ENCODE assay signal across 23 mouse cellular contexts in genomic region chr16:59541382-59541781, GRCm38 (mm10). TPM values are rescaled to one million over a fixed set of nuclear protein-coding genes. Genes with fewer than 3 reads are reported as not detected.
DNase-seq lines count a peak whose midpoint lies in the region; ATAC-seq and TF ChIP-seq lines count a peak whose summit lies in the region.
"Had no signal": no experiment of that assay in that cellular context is flagged by ENCODE, and none has a peak within 500 bp of the region (broad histone marks: within the 10 kb centered on the region; RNA-seq: fewer than 3 reads in every experiment).

No protein-coding gene starts in this region.

- no peak for DNase-seq in frontal cortex, postnatal 10 days (ENCODE audit: low spot score in 2 of 2)
- DNase-seq in kidney, postnatal 14 days = no peak
- peak; percentile 21 for DNase-seq in embryonic facial prominence, embryonic 10.5 days (ENCODE audit: low spot score)
- DNase-seq in embryonic facial prominence, embryonic 11.5 days (ENCODE audit: low spot score) = no peak
- no peak for DNase-seq in layer of hippocampus, adult 2 months (ENCODE audit: low spot score in 2 of 2)
- DNase-seq: adrenal gland, adult 2 months; adrenal gland, postnatal 10 days; adrenal gland, postnatal 25 days; cerebellum, adult 11 months; cerebellum, adult 18-20 months; cerebellum, adult 8-10 months; cerebellum, adult 9-11 months; cerebellum, postnatal 14 days; cerebellum, postnatal 36 days; embryo, embryonic 11 days had no signal

- 0 out of 2 replicates have a peak, but pooled peaks have one; percentile 41 for ATAC-seq in frontal cortex, adult (ENCODE audit: low TSS enrichment)
- peak; percentile 80; the same call in 1 of the 2 replicates for ATAC-seq in kidney, embryonic 14.5 days (ENCODE audit: low FRiP score, low TSS enrichment)
- peak; percentile 52; the same call in 1 of the 2 replicates for ATAC-seq in embryonic facial prominence, embryonic 11.5 days (replicated peaks; ENCODE audit: insufficient number of reproducible peaks, low FRiP score, low TSS enrichment, low read depth)
- ATAC-seq: forebrain, embryonic 13.5 days had no signal

- H3K36me3 ChIP-seq in kidney, embryonic 14.5 days (ENCODE audit: control insufficient read depth, insufficient read depth, low read length) = peaks cover 7% of the 10 kb centered on the region; the same call in 1 of the 2 replicates
- H3K36me3 ChIP-seq in embryonic facial prominence, embryonic 10.5 days (replicated peaks) = peaks cover 4% of the 10 kb centered on the region
- no peaks in the 10 kb centered on the region for H3K36me3 ChIP-seq in embryonic facial prominence, embryonic 11.5 days (replicated peaks; ENCODE audit: control insufficient read depth, insufficient read depth, low read depth, low read length)
- H3K36me3 ChIP-seq: forebrain, embryonic 10.5 days; forebrain, embryonic 15.5 days had no signal

- H3K9ac ChIP-seq in kidney, embryonic 14.5 days (ENCODE audit: low read depth, low read length) = no peak overlapping the region
- H3K9ac ChIP-seq in embryonic facial prominence, embryonic 11.5 days (replicated peaks; ENCODE audit: low read length) = no peak overlapping the region
- H3K9ac ChIP-seq: embryonic facial prominence, embryonic 13.5 days; embryonic facial prominence, embryonic 15.5 days; forebrain, embryonic 13.5 days; forebrain, embryonic 15.5 days had no signal

- H3K4me3 ChIP-seq in kidney, embryonic 14.5 days (ENCODE audit: low read length) = no peak overlapping the region
- no peak overlapping the region for H3K4me3 ChIP-seq in embryonic facial prominence, embryonic 10.5 days
- H3K4me3 ChIP-seq in embryonic facial prominence, embryonic 11.5 days (ENCODE audit: low read depth, low read length) = no peak overlapping the region
- no peak overlapping the region for H3K4me3 ChIP-seq in layer of hippocampus, adult 2 months
- H3K4me3 ChIP-seq: embryonic facial prominence, embryonic 13.5 days; embryonic facial prominence, embryonic 15.5 days; erythroblast, embryonic 14.5 days; forebrain, embryonic 10.5 days; forebrain, embryonic 13.5 days; forebrain, embryonic 15.5 days had no signal

- no peak overlapping the region for H3K4me2 ChIP-seq in kidney, embryonic 14.5 days (replicated peaks; ENCODE audit: low read depth, low read length)
- H3K4me2 ChIP-seq in embryonic facial prominence, embryonic 11.5 days (ENCODE audit: low read depth, low read length) = no peak overlapping the region
- H3K4me2 ChIP-seq: embryonic facial prominence, embryonic 13.5 days; embryonic facial prominence, embryonic 15.5 days; forebrain, embryonic 13.5 days; forebrain, embryonic 15.5 days had no signal

- TF ChIP-seq CTCF in layer of hippocampus, adult 2 months (conservative IDR thresholded peaks at IDR 0.05) = no peak

- H3K27me3 ChIP-seq in kidney, embryonic 14.5 days (ENCODE audit: control insufficient read depth, insufficient read depth, low read length) = no peaks in the 10 kb centered on the region
- H3K27me3 ChIP-seq in embryonic facial prominence, embryonic 10.5 days (replicated peaks; ENCODE audit: low read depth, poor library complexity, severe bottlenecking) = no peaks in the 10 kb centered on the region
- H3K27me3 ChIP-seq in embryonic facial prominence, embryonic 11.5 days (ENCODE audit: control insufficient read depth, insufficient read depth, low read length) = no peaks in the 10 kb centered on the region
- H3K27me3 ChIP-seq: embryonic facial prominence, embryonic 13.5 days; embryonic facial prominence, embryonic 15.5 days; forebrain, embryonic 13.5 days; forebrain, embryonic 15.5 days had no signal

- no peaks in the 10 kb centered on the region for H3K9me3 ChIP-seq in kidney, embryonic 14.5 days (ENCODE audit: control insufficient read depth, low read length)
- no peaks in the 10 kb centered on the region for H3K9me3 ChIP-seq in embryonic facial prominence, embryonic 10.5 days
- no peaks in the 10 kb centered on the region for H3K9me3 ChIP-seq in embryonic facial prominence, embryonic 11.5 days (replicated peaks; ENCODE audit: control insufficient read depth, low read length)
- H3K9me3 ChIP-seq: embryonic facial prominence, embryonic 13.5 days; embryonic facial prominence, embryonic 15.5 days; forebrain, embryonic 10.5 days; forebrain, embryonic 13.5 days; forebrain, embryonic 15.5 days had no signal

- no peak overlapping the region for H3K27ac ChIP-seq in kidney, embryonic 14.5 days (ENCODE audit: low read depth, low read length)
- H3K27ac ChIP-seq in embryonic facial prominence, embryonic 10.5 days (replicated peaks) = no peak overlapping the region
- no peak overlapping the region for H3K27ac ChIP-seq in embryonic facial prominence, embryonic 11.5 days (replicated peaks; ENCODE audit: low read depth, low read length)
- H3K27ac ChIP-seq in layer of hippocampus, adult 2 months = no peak overlapping the region
- H3K27ac ChIP-seq: embryonic facial prominence, embryonic 13.5 days; embryonic facial prominence, embryonic 15.5 days; forebrain, embryonic 10.5 days; forebrain, embryonic 13.5 days; forebrain, embryonic 15.5 days had no signal

- 37% methylated on average over 4 of the region's 4 CpGs for WGBS in kidney, embryonic 14.5 days
- 56% methylated on average over 4 of the region's 4 CpGs for WGBS in embryonic facial prominence, embryonic 10.5 days
- WGBS in embryonic facial prominence, embryonic 11.5 days = 54% methylated on average over 4 of the region's 4 CpGs

- no peaks in the 10 kb centered on the region for H3K4me1 ChIP-seq in kidney, embryonic 14.5 days (ENCODE audit: control insufficient read depth, insufficient read depth, low read length)
- peaks cover 19% of the 10 kb centered on the region for H3K4me1 ChIP-seq in embryonic facial prominence, embryonic 10.5 days
- H3K4me1 ChIP-seq in embryonic facial prominence, embryonic 11.5 days (ENCODE audit: control insufficient read depth, insufficient read depth, low read length) = no peaks in the 10 kb centered on the region
- H3K4me1 ChIP-seq: embryonic facial prominence, embryonic 13.5 days; embryonic facial prominence, embryonic 15.5 days; forebrain, embryonic 10.5 days; forebrain, embryonic 13.5 days; forebrain, embryonic 15.5 days had no signal

RNA-seq across cellular contexts. Expression of gene Crybg3, which starts 59.4 kb away (rescaled TPM):
- 11.8 and 12.7 TPM in 2 replicates for polyA plus RNA-seq in kidney, embryonic 14.5 days (2014; fragmentation: Nextera tagmentation; extraction: Ambion mirVana)
- polyA plus RNA-seq in embryonic facial prominence, embryonic 10.5 days (2016; fragmentation: Nextera tagmentation; extraction: Ambion mirVana) = 6.9 and 7.1 TPM in 2 replicates
- 9.2 and 9.3 TPM in 2 replicates for polyA plus RNA-seq in embryonic facial prominence, embryonic 11.5 days (2014; fragmentation: Nextera tagmentation; extraction: Ambion mirVana)
- 1 to 10 TPM; 3.8 to 4.8 TPM for total RNA-seq in layer of hippocampus, adult 2 months (2021)
- polyA plus RNA-seq: erythroblast, embryonic 14.5 days had no signal
